Mouse (Mus musculus) heart, postnatal 0 days (tissue): ENCODE measurements at regions not wholly inside any gene's neighbourhood (a gene's known extent, or its start where the extent isn't known, plus 50 kb on each side); places are given as distances from the start of the nearest gene placed in this dataset.

Source experiments
- CTCF ChIP-seq: IDR thresholded peaks from 2 replicates; pipeline ENCODE4 v1.5.1; 2016; ENCODE audit warnings: antibody characterized with exemption, control low read depth, low read depth
- EP300 ChIP-seq: IDR thresholded peaks from 2 replicates; pipeline ENCODE4 v1.6.1; 2016; ENCODE audit warnings: antibody characterized with exemption, low read depth

- TF ChIP-seq EP300: no peak
- TF ChIP-seq CTCF: no peak
Measured at GRCm38 (mm10) chr11:79833817-79834216, 128.4 kb downstream of the Utp6 start.
